Comparison of ENCODE assay signal across 18 mouse cellular contexts in genomic region chr6:59028871-59029270, GRCm38 (mm10).
"Had no signal": no experiment of that assay in that cellular context is flagged by ENCODE, and none has a peak within 500 bp of the region (broad histone marks: within the 10 kb centered on the region; RNA-seq: fewer than 3 reads in every experiment).

No protein-coding gene starts in this region.

- H3K27me3 ChIP-seq: liver, embryonic 15.5 days; lung, embryonic 15.5 days; midbrain, embryonic 13.5 days; midbrain, embryonic 15.5 days; neural tube, embryonic 12.5 days; stomach, embryonic 15.5 days had no signal

- DNase-seq: liver, postnatal 0 days; lung, adult 2 months; lung, postnatal 14 days; lung, postnatal 36 days; right cerebral cortex, postnatal 25 days; thymus, adult 18-20 months; thymus, postnatal 14 days; thymus, postnatal 36 days had no signal

- H3K36me3 ChIP-seq: liver, embryonic 15.5 days; lung, embryonic 15.5 days; midbrain, embryonic 13.5 days; midbrain, embryonic 15.5 days; neural tube, embryonic 12.5 days; stomach, embryonic 15.5 days had no signal

- H3K4me2 ChIP-seq: liver, embryonic 15.5 days; lung, embryonic 15.5 days; midbrain, embryonic 11.5 days; midbrain, embryonic 13.5 days; midbrain, embryonic 15.5 days; neural tube, embryonic 12.5 days; stomach, embryonic 15.5 days had no signal

- ATAC-seq: liver, postnatal 0 days; lung, postnatal 0 days; midbrain, embryonic 13.5 days; midbrain, embryonic 15.5 days had no signal

- H3K4me3 ChIP-seq: liver, embryonic 15.5 days; lung, embryonic 15.5 days; megakaryocyte, embryonic 14.5 days; midbrain, embryonic 13.5 days; midbrain, embryonic 15.5 days; neural tube, embryonic 12.5 days; stomach, embryonic 15.5 days had no signal

- H3K27ac ChIP-seq: liver, embryonic 15.5 days; lung, embryonic 15.5 days; macrophage; midbrain, embryonic 13.5 days; midbrain, embryonic 15.5 days; neural tube, embryonic 12.5 days; stomach, embryonic 15.5 days had no signal

- H3K9me3 ChIP-seq: liver, embryonic 15.5 days; lung, embryonic 15.5 days; midbrain, embryonic 13.5 days; midbrain, embryonic 15.5 days; neural tube, embryonic 12.5 days; stomach, embryonic 15.5 days had no signal

- H3K4me1 ChIP-seq: midbrain, embryonic 13.5 days; neural tube, embryonic 12.5 days; stomach, embryonic 15.5 days had no signal

- H3K9ac ChIP-seq: liver, embryonic 15.5 days; liver, postnatal 0 days; lung, embryonic 15.5 days; midbrain, embryonic 13.5 days; midbrain, embryonic 15.5 days; neural tube, embryonic 12.5 days; stomach, embryonic 15.5 days had no signal
